8 mouse cellular contexts compared by ENCODE assay signal in genomic region chr16:22554996-22555395, GRCm38 (mm10).
DNase-seq lines count a peak whose midpoint lies in the region; ATAC-seq and TF ChIP-seq lines count a peak whose summit lies in the region.
"Had no signal": no experiment of that assay in that cellular context is flagged by ENCODE, and none has a peak within 500 bp of the region (broad histone marks: within the 10 kb centered on the region; RNA-seq: fewer than 3 reads in every experiment).

No protein-coding gene starts in this region.

- H3K36me3 ChIP-seq in CH12.LX (replicated peaks in 1 of 2; ENCODE audit: control insufficient read depth in 1 of 2, insufficient read depth in 1 of 2, low read length in 1 of 2), result peaks cover 15 to 21% of the 10 kb centered on the region in 2 experiments
- H3K36me3 ChIP-seq: limb, embryonic 12.5 days had no signal

- dilution Hi-C loops in CH12.LX (cut with MboI; ENCODE audit: extremely low pct_ligation_motif_present, extremely low pct_unique_long_range_greater_than_20kb, low sequenced_read_pairs), result no loop called here

- H3K9ac ChIP-seq in CH12.LX (ENCODE audit: insufficient read depth, low read depth), result no peak overlapping the region
- H3K9ac ChIP-seq: limb, embryonic 12.5 days had no signal

- peak; percentile 78 for TF ChIP-seq CTCF in layer of hippocampus, adult 2 months (conservative IDR thresholded peaks at IDR 0.05)
- TF ChIP-seq CTCF in CH12.LX (conservative IDR thresholded peaks at IDR 0.05 in 1 of 2, IDR thresholded peaks at IDR 0.05 in 1 of 2; ENCODE audit: low read depth in 2 of 2, low read length in 2 of 2), result peak in 1 of 2 experiments; percentile 71; a peak in 3 of 4 replicates

- H3K79me2 ChIP-seq in CH12.LX (replicated peaks; ENCODE audit: control insufficient read depth, extremely low read depth, insufficient read depth, poor library complexity, severe bottlenecking), result no peaks in the 10 kb centered on the region

- no peaks in the 10 kb centered on the region; a peak in 1 of 4 replicates for H3K4me1 ChIP-seq in CH12.LX (ENCODE audit: control insufficient read depth in 1 of 2, insufficient read depth in 2 of 2)

- TF ChIP-seq POLR2A in CH12.LX (IDR thresholded peaks at IDR 0.05; ENCODE audit: low read depth, low read length), result no peak

- intact Hi-C loops in left cerebral cortex, postnatal 10 days (cut with DNase I), result loop anchor here (5.0 kb wide), 1 partner anchor 243 kb away; no protein-coding TSS in a partner anchor

- DNase-seq in layer of hippocampus, adult 2 months (ENCODE audit: low spot score in 2 of 2), result no peak
- DNase-seq in layer of hippocampus, postnatal 25 days (ENCODE audit: extremely low spot score in 1 of 2, low spot score in 1 of 2), result no peak
- peak; percentile 70 for DNase-seq in CH12.LX (ENCODE audit: extremely low read depth)
- peak; percentile 31 for DNase-seq in T-cell, adult 2 months (ENCODE audit: low spot score)
- no peak for DNase-seq in gastrocnemius, postnatal 25 days
- DNase-seq in left cerebral cortex, postnatal 10 days (ENCODE audit: extremely low spot score in 1 of 2, low spot score in 2 of 2), result no peak

- no peak overlapping the region for H3K4me3 ChIP-seq in layer of hippocampus, adult 2 months
- no peak overlapping the region for H3K4me3 ChIP-seq in CH12.LX (replicated peaks in 1 of 3; ENCODE audit: low read depth in 2 of 3, low read length in 2 of 3, poor library complexity in 1 of 3)
- H3K4me3 ChIP-seq: limb, embryonic 12.5 days had no signal

- H3K27me3 ChIP-seq in CH12.LX (replicated peaks), result no peaks in the 10 kb centered on the region
- H3K27me3 ChIP-seq: limb, embryonic 12.5 days had no signal

- TF ChIP-seq EP300 in CH12.LX (IDR thresholded peaks at IDR 0.05; ENCODE audit: low read length), result no peak

- H3K9me3 ChIP-seq in CH12.LX (replicated peaks; ENCODE audit: low read length), result no peaks in the 10 kb centered on the region
- H3K9me3 ChIP-seq: limb, embryonic 12.5 days had no signal

- in situ Hi-C loops in CH12.LX (cut with MboI; ENCODE audit: low pct_ligation_motif_present, low pct_unique_long_range_greater_than_20kb, low sequenced_read_pairs), result no loop called here

- H3K27ac ChIP-seq in layer of hippocampus, adult 2 months, result no peak overlapping the region
- H3K27ac ChIP-seq in CH12.LX (ENCODE audit: insufficient read depth, low read depth), result no peak overlapping the region

- ATAC-seq in megakaryocyte progenitor cell, adult 5-6 weeks (replicated peaks; ENCODE audit: poor library complexity), result peak; percentile 72

- no peak overlapping the region for H3K4me2 ChIP-seq in CH12.LX (ENCODE audit: insufficient read depth, low read depth, poor library complexity, severe bottlenecking)
- H3K4me2 ChIP-seq: limb, embryonic 12.5 days had no signal

- TF ChIP-seq RAD21 in CH12.LX (IDR thresholded peaks at IDR 0.05; ENCODE audit: low read depth, low read length), result peak; percentile 69

TF ChIP-seq in CH12.LX, 34 proteins besides CTCF, POLR2A, EP300 and RAD21:
- TF ChIP-seq CHD2 (IDR thresholded peaks at IDR 0.05; ENCODE audit: low read length) (no peak), ZC3H11A (IDR thresholded peaks at IDR 0.05; ENCODE audit: low read depth, low read length) (peak; percentile 28; the same call in 1 of the 2 replicates), SMC3 (IDR thresholded peaks at IDR 0.05; ENCODE audit: low read depth, low read length) (peak; percentile 75)

Comparison
In these comparisons a context has a peak if more than half of its experiments do, and no peak if none do; other contexts are left out.
1. DNase-seq: peak in CH12.LX (single experiment) and T-cell, adult 2 months (single experiment); none in layer of hippocampus, adult 2 months (0 of 2), layer of hippocampus, postnatal 25 days (0 of 2), gastrocnemius, postnatal 25 days (single experiment) and left cerebral cortex, postnatal 10 days (0 of 2).